Mouse (Mus musculus): Measurements from ENCODE around the gene Olfr963. TPM values are rescaled to one million over a fixed set of nuclear protein-coding genes. Genes with fewer than 3 reads are reported as not detected.

The Olfr963 gene
- polyA plus RNA-seq (2016; fragmentation: Nextera tagmentation; extraction: Ambion mirVana) = not detected in 2 replicates

- Histone ChIP-seq H3K36me3 (no peaks in the 10 kb centered on the region), H3K4me2 (no peak within 1 kb of the TSS), H3K4me1 (replicated peaks) (no peaks in the 10 kb centered on the region), H3K9me3 (replicated peaks) (peaks cover 8% of the 10 kb centered on the region; the same call in 1 of the 2 replicates), H3K9ac (no peak within 1 kb of the TSS), H3K27me3 (replicated peaks) (no peaks in the 10 kb centered on the region), H3K27ac (ENCODE audit: poor library complexity, severe bottlenecking) (no peak within 1 kb of the TSS), H3K4me3 (no peak within 1 kb of the TSS)
- no peak for ATAC-seq (ENCODE audit: insufficient number of reproducible peaks, low FRiP score)
- 69% methylated on average over 1 of the region's 1 CpGs for WGBS
These were observed at the start of gene Olfr963 for GRCm38 (mm10) chr9:39666905-39667304. TSS of gene Olfr963 (plus strand) at chr9:39667205.

GRCm38 (mm10) chr9:39621073-39621472 is 45.9 kb upstream of the Olfr963 start, which contains the start of gene Olfr960:
TSS of gene Olfr960 (plus strand) at chr9:39621373.
- Histone ChIP-seq H3K27ac (ENCODE audit: poor library complexity, severe bottlenecking) (no peak within 1 kb of the TSS), H3K4me1 (replicated peaks) (no peaks in the 10 kb centered on the region), H3K4me3 (no peak within 1 kb of the TSS), H3K9me3 (replicated peaks) (0 out of 2 replicates have a peak, but pooled peaks cover 4% of the 10 kb centered on the region), H3K27me3 (replicated peaks) (no peaks in the 10 kb centered on the region), H3K4me2 (no peak within 1 kb of the TSS), H3K9ac (no peak within 1 kb of the TSS), H3K36me3 (no peaks in the 10 kb centered on the region)
- ATAC-seq (ENCODE audit: insufficient number of reproducible peaks, low FRiP score) = no peak
- 82% methylated on average over 1 of the region's 1 CpGs for WGBS

DNA sequence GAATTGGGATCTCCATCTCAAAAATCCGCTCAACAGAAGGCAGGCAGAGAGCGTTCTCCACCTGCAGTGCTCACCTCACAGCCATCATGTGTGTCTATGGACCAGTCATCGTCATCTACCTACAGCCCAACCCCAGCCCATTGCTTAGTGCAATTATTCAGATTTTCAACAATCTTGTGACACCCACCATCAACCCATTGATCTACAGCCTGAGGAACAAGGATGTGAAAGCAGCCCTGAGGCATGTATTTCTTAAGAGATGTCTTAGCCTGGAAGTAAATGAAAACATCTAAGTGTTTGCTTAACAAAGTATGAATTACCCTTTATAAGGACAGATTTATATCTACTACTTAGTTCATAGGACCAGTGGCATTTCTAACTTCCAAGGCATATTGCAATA is 43.2 kb upstream of the Olfr963 start:
- Histone ChIP-seq H3K27me3 (replicated peaks) (no peaks in the 10 kb centered on the region), H3K27ac (ENCODE audit: poor library complexity, severe bottlenecking) (no peak overlapping the region), H3K4me1 (replicated peaks) (no peaks in the 10 kb centered on the region), H3K9ac (no peak overlapping the region), H3K9me3 (replicated peaks) (0 out of 2 replicates have a peak, but pooled peaks cover 4% of the 10 kb centered on the region), H3K4me2 (no peak overlapping the region), H3K36me3 (no peaks in the 10 kb centered on the region), H3K4me3 (no peak overlapping the region)
- ATAC-seq (ENCODE audit: insufficient number of reproducible peaks, low FRiP score) = no peak
- WGBS = 81% methylated on average over 3 of the region's 3 CpGs

- Histone ChIP-seq H3K9ac (no peak overlapping the region), H3K9me3 (replicated peaks) (no peaks in the 10 kb centered on the region), H3K27me3 (replicated peaks) (no peaks in the 10 kb centered on the region), H3K36me3 (no peaks in the 10 kb centered on the region), H3K4me1 (replicated peaks) (no peaks in the 10 kb centered on the region), H3K4me2 (no peak overlapping the region), H3K27ac (ENCODE audit: poor library complexity, severe bottlenecking) (no peak overlapping the region), H3K4me3 (no peak overlapping the region)
- WGBS = 57% methylated on average over 2 of the region's 2 CpGs
- no peak for ATAC-seq (ENCODE audit: insufficient number of reproducible peaks, low FRiP score)
These were observed 42.3 kb upstream of the Olfr963 start for GRCm38 (mm10) chr9:39624711-39625110.

DNA sequence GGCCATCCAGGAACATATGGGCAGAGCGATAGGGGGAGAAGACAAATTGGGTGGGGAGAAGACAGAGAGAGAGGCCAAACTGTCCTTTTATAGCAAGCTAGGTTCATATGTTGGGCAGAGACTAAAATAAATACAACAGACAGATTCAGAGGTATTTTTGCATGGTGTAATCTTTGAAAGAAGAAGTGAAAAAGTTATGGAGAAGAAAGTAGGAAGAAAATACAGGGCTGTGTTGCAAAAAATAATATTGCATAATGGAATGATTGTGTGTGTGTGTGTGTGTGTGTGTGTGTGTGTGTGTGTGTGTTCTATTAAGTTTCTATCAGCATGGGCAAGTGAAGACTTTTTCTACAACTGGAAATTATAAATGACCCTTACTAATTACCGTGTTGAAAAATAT is 37.9 kb upstream of the Olfr963 start:
- WGBS = 77% methylated on average over 2 of the region's 2 CpGs

GRCm38 (mm10) chr9:39633913-39634594 is 33.0 kb upstream of the Olfr963 start:
- no peak overlapping the region for H3K4me2 ChIP-seq
- H3K9me3 ChIP-seq (replicated peaks) = no peaks in the 10 kb centered on the region
- 27% methylated on average over 4 of the region's 4 CpGs for WGBS
- H3K4me3 ChIP-seq = no peak overlapping the region
- no peak overlapping the region for H3K9ac ChIP-seq
- H3K27ac ChIP-seq (ENCODE audit: poor library complexity, severe bottlenecking) = no peak overlapping the region
- no peaks in the 10 kb centered on the region for H3K27me3 ChIP-seq (replicated peaks)
- H3K36me3 ChIP-seq = no peaks in the 10 kb centered on the region
- ATAC-seq (ENCODE audit: insufficient number of reproducible peaks, low FRiP score) = no peak
- H3K4me1 ChIP-seq (replicated peaks) = no peaks in the 10 kb centered on the region

More for the DNA sequence above, 37.9 kb upstream of the Olfr963 start:
- Histone ChIP-seq H3K4me1 (replicated peaks) (no peaks in the 10 kb centered on the region), H3K36me3 (no peaks in the 10 kb centered on the region), H3K27me3 (replicated peaks) (no peaks in the 10 kb centered on the region), H3K27ac (ENCODE audit: poor library complexity, severe bottlenecking) (no peak overlapping the region), H3K4me3 (no peak overlapping the region), H3K9ac (no peak overlapping the region), H3K9me3 (replicated peaks) (no peaks in the 10 kb centered on the region), H3K4me2 (no peak overlapping the region)
- no peak for ATAC-seq (ENCODE audit: insufficient number of reproducible peaks, low FRiP score)

- no peaks in the 10 kb centered on the region for H3K27me3 ChIP-seq (replicated peaks)
- H3K4me3 ChIP-seq = no peak within 1 kb of the TSS
- no peaks in the 10 kb centered on the region for H3K4me1 ChIP-seq (replicated peaks)
- H3K9me3 ChIP-seq (replicated peaks) = no peaks in the 10 kb centered on the region
- H3K36me3 ChIP-seq = no peaks in the 10 kb centered on the region
- ATAC-seq (ENCODE audit: insufficient number of reproducible peaks, low FRiP score) = no peak
- no peak within 1 kb of the TSS for H3K4me2 ChIP-seq
- H3K27ac ChIP-seq (ENCODE audit: poor library complexity, severe bottlenecking) = no peak within 1 kb of the TSS
- H3K9ac ChIP-seq = no peak within 1 kb of the TSS
These were observed 22.2 kb upstream of the Olfr963 start, which contains the start of gene Olfr961 for GRCm38 (mm10) chr9:39644785-39645184. TSS of gene Olfr961 (plus strand) at chr9:39645085.

GRCm38 (mm10) chr9:39647382-39647781 is 19.6 kb upstream of the Olfr963 start:
- no peak for ATAC-seq (ENCODE audit: insufficient number of reproducible peaks, low FRiP score)
- H3K4me1 ChIP-seq (replicated peaks) = no peaks in the 10 kb centered on the region
- H3K9ac ChIP-seq = no peak overlapping the region
- no peak overlapping the region for H3K4me2 ChIP-seq
- H3K27me3 ChIP-seq (replicated peaks) = no peaks in the 10 kb centered on the region
- no peaks in the 10 kb centered on the region for H3K9me3 ChIP-seq (replicated peaks)
- no peak overlapping the region for H3K27ac ChIP-seq (ENCODE audit: poor library complexity, severe bottlenecking)
- WGBS = 79% methylated on average over 4 of the region's 4 CpGs
- no peaks in the 10 kb centered on the region for H3K36me3 ChIP-seq
- H3K4me3 ChIP-seq = no peak overlapping the region

DNA sequence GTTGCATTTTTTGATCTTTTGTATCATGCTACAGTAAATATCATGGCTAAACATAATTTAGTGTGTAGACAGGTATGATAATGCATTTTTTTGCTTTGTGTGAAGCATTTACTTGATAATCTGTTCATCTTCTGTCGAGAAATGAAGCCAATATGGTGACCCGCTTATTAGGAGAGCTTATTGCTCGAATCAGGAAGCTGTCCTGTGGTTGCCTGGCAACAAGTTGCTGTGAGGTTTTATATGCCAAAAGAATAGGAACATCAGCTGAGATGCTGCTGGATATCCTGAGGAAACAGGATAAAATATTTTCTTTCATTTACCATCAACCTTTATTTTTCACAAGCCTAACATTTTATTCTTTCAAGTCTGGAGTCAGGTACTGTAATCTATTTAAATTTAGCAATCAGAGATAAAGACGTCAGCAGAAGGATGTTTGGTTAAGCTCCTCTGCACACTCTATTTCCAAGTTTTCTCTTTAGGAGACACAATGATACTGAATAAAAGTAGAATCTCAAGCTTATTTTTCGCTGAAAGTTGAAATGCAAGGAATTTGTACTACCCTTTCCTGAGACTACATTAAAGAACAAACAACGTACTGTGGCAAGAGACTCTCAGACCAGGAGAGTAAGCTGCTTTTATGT is 12.1 kb upstream of the Olfr963 start:
- WGBS = 59% methylated on average over 6 of the region's 6 CpGs
- Histone ChIP-seq H3K4me2 (no peak overlapping the region), H3K27me3 (replicated peaks) (no peaks in the 10 kb centered on the region), H3K36me3 (no peaks in the 10 kb centered on the region), H3K9ac (no peak overlapping the region), H3K4me3 (no peak overlapping the region), H3K27ac (ENCODE audit: poor library complexity, severe bottlenecking) (no peak overlapping the region), H3K4me1 (replicated peaks) (no peaks in the 10 kb centered on the region), H3K9me3 (replicated peaks) (0 out of 2 replicates have a peak, but pooled peaks cover 4% of the 10 kb centered on the region)
- ATAC-seq (ENCODE audit: insufficient number of reproducible peaks, low FRiP score) = no peak

DNA sequence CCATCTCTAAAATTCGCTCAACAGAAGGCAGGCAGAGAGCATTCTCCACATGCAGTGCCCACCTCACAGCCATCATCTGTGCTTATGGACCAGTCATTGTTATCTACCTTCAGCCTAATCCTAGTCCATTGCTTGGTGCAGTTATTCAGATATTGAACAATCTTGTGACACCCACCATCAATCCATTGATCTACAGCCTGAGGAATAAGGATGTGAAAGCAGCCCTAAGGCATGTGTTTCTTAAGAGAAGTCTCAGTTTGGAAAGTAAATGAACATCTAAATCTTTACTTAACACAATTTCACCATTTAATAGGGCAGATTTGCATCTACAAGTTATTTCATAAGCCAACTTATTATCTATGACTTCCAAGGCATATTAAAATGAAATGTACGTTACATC is 2.7 kb downstream of the Olfr963 start:
- Histone ChIP-seq H3K9ac (no peak overlapping the region), H3K4me3 (no peak overlapping the region), H3K27ac (ENCODE audit: poor library complexity, severe bottlenecking) (no peak overlapping the region), H3K4me2 (no peak overlapping the region), H3K27me3 (replicated peaks) (no peaks in the 10 kb centered on the region), H3K9me3 (replicated peaks) (0 out of 2 replicates have a peak, but pooled peaks cover 2% of the 10 kb centered on the region), H3K36me3 (no peaks in the 10 kb centered on the region), H3K4me1 (replicated peaks) (no peaks in the 10 kb centered on the region)
- ATAC-seq (ENCODE audit: insufficient number of reproducible peaks, low FRiP score) = no peak
- 66% methylated on average over 2 of the region's 2 CpGs for WGBS

DNA sequence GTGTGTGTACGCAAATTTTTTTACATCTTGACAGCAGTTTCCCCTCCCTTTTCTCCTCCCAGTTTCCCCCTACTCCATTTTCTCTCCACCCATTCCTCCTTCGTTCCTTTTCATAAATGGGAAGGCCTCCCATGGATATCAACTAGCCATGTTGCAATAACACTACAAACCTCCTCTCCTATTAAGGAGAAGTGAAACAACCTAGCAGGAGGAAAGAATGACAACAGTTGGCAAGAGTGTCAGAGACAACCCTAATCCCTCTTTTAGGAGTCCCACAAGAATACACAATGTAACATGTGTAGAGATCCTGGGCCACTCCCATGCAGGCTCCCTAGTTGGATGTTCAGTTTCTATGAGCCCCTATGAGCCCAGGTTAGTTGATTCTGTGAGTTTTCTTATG is 7.8 kb downstream of the Olfr963 start:
- Histone ChIP-seq H3K36me3 (no peaks in the 10 kb centered on the region), H3K27ac (ENCODE audit: poor library complexity, severe bottlenecking) (no peak overlapping the region), H3K4me2 (no peak overlapping the region), H3K9me3 (replicated peaks) (no peaks in the 10 kb centered on the region), H3K9ac (no peak overlapping the region), H3K27me3 (replicated peaks) (no peaks in the 10 kb centered on the region), H3K4me3 (no peak overlapping the region), H3K4me1 (replicated peaks) (no peaks in the 10 kb centered on the region)
- 77% methylated on average over 2 of the region's 2 CpGs for WGBS
- ATAC-seq (ENCODE audit: insufficient number of reproducible peaks, low FRiP score) = no peak
